Mouse (Mus musculus): ENCODE data around the gene Riiad1.
A peak's percentile ranks its signal among the peaks of the same experiment; 100 is the strongest.

The Riiad1 gene

DNA sequence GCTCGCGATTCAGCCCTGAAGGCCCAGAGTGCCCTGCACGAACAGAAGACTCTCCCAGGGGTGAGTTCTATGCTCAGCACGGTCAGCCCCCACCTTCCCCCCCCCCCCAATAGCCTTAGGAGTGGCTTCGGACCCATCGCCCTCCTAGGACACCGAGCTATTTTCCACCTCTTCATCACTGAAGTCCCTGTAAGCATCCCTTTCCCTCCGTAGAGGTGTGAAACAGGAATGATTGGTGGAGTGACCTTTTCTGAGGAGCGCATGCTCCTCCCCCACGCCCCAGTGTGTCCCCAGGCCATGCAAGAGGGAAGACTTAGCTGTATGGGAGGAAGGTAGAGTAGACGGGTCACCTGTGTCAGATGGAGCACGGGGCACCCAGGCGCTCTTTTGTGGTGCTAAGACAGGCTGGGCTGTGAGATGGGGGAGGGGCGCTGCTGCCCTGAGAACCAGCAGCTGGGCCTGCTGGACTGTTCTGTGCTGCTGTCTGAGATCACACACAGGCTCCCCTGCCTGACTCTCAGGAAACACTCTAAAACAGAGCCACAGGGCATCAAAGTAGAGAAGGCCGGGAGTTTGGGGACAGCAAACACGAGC is at the start of gene Riiad1:
TSS of gene Riiad1 (minus strand) at position 51 of the 594 bp plus-strand sequence.
- no peak for DNase-seq (ENCODE audit: low spot score)

DNA sequence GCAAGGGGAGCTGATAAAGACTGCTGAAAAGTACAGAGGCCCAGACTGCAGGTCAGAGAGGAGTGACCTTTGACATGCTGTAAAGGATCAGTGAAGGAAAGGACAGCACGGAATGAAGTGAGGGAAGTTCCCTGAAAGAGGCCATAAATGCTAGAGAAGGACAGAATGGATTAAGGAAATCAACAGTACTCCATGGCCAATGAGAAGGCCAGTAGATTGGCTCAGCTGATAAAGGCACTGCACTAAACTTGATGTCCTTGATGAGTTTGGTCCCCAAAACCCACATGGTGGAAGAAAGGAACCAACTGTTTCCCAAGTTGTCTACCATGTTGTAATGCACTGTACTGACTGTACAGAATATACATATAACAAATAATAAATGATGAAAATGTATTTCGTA is 46.6 kb upstream of the Riiad1 start:
- no peak for DNase-seq (ENCODE audit: low spot score)

DNA sequence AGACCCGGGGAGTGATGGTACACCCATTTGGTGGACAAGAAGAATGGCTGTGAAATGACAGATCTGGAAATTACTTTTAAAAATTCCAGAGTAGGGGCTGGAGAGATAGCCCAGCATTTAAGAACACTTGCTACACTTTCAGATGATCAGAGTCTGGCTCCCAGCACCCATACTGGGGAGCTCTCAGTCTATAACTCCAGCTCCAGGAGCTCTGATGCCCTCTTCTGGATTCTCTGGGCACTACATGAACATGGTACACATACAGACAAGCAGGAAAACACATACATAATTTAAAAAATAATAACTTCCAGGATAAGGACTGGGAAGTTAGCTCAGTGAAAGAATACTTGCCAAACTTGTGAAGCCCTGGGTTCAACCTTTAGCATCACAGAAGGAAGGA is 26.5 kb upstream of the Riiad1 start:
- peak; percentile 6 for DNase-seq (ENCODE audit: low spot score)

DNA sequence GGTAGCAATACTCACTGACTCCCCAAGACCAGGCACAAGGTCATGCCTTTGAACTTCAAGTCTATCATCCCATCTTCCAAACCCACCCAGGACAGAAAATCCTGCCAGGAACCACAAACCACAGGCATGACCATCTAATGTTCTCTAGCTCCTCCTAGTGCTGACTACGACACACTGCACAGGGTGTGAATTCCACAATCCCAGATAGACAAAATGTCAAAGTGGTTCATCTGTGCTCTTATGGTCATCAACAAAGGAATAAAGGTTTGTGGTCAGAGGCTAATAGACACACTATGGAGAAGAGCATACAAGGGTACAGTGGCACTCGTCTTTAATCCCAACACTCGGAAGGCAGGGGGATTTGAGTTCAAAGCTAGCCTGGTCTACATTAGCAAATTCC is 22.1 kb upstream of the Riiad1 start:
- DNase-seq (ENCODE audit: low spot score) = peak; percentile 13

DNA sequence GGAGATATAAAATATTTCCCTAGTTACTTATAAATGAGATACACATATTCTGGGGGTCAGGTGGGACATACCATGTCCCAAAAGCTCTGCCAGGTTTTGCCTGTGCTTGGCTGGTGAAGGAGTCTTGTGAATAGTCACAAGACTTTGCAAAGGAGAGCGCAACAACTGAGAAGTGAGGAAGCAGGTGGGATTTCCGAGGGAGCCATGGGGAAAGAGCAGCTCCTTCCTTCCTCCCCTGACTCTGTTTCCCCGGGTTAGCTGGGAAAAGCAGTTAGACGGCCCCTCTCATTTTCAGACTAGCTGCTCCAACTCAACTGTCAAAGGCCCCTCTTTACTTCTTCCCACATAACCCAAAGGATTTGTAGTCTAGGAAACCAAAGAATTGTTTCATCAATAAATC is 17.0 kb upstream of the Riiad1 start:
- DNase-seq (ENCODE audit: low spot score) = no peak

DNA sequence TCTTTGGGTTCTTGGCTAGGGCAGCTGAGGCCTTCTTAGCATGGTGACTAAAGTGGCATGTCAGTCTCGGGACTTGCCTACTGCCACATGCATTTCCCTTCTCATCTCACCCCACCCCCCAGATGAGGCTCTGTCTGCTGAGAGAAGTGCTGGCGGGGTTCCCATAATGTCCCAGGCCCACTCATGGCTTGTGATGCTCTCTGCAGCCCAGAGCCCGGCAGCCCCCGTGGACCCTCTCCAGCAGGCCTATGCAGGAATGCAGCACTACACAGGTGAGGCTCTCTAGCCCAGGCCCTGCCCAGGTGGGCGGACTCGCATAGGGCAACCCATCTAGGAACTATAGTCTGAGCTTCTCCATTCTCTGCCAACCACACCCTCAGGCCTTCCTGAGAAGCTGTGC is 7.4 kb upstream of the Riiad1 start:
- no peak for DNase-seq (ENCODE audit: low spot score)

DNA sequence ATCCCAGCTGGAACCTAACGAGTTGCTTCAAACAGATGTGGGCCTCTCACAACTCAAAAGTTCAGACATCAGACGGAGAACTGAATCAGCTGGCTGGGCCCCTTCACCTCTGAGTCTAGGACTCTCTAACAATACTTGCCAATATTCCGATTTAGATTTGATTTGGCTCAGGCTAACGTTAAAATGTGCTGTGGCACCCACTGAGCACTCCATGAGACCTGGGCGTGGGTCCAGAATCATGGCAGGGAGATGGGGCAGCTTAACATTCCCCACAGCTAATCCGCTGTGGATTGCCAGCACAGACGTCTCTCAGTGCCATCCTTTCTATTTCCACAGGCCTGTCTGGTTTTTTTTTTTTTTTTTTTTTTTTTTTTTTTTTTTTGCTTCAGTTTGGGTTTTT is 5.8 kb upstream of the Riiad1 start:
- no peak for DNase-seq (ENCODE audit: low spot score)

DNA sequence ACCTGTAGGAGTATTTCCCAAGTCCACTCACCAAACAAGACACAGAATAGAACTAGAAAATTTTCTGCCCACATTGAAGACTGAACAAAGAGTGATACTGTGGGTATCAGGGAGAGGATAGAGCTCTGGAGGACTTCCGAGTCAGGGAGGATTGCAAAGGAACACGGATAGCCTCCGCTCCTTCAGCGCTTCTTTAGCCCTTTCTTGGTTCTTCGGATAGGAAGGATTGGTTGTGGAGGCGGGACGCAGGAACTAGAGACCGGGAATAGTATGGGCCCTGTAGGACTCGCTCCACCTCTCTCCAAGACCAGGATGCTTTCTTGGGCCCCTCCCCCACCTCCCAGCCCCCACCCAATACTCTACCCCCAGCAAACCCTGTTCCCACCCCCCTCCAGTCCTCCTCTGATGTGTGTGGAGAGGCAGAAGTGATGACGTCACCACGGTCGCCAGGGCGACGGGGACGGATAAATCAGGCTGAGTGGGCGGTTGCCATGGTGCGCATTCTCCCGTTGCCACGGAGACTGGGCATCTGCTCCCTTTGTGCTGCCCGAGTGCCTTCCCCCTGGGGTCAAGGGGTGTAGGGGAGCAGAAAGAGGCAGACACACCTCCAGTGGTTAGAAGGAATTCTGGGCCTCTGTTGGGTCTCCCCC is 3.8 kb upstream of the Riiad1 start:
- DNase-seq (ENCODE audit: low spot score) = no peak

DNA sequence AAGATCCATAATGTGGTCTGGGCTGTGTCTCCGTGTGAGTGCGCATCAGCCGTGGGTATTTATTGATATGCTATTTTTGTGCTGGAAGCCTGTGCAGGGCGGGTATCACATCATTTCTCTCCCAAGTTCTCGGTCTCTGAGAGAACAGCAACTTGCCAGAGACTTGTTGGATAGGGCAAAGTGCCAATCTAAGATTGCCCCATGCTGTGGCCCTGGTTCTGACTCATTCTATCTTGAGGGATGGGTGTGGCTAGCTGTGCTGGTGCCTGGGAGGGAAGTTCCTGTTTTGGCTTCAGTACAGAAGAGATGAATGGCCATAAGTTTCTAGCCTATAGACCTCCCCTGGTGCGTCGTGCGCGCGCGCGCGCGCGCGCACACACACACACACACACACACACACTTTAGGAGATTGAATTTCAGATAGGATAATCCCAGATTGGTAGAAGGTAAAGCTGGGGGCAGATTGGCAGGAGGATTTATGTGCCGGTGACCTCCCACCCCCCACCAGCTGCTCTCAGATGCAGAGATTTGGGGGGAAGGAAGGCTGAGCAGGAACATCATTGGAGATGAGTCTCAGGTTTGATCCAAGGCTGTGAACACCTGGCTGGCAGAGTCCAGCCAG is 2.7 kb upstream of the Riiad1 start:
- peak; percentile 80 for DNase-seq (ENCODE audit: low spot score)

DNA sequence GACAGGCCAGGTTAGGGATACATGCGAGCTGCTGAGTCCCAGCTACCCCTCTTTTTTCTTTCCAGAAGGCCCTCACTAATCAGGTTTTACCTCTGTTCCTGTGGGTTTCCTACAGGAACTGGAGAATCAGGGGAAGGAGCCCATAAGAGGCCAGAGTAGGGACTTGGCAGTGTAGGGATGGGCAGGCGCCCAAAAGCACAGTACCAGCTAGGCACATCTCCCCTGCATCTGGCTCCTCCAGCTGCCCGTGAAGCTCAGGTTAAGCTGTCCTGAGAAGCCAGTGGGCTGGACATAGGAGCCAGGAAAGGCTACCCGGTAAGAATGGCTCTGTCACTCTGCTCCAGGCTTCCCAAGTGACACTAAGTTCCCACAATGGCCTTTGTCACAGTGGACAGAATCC is 1.3 kb upstream of the Riiad1 start:
- DNase-seq (ENCODE audit: low spot score) = no peak

DNA sequence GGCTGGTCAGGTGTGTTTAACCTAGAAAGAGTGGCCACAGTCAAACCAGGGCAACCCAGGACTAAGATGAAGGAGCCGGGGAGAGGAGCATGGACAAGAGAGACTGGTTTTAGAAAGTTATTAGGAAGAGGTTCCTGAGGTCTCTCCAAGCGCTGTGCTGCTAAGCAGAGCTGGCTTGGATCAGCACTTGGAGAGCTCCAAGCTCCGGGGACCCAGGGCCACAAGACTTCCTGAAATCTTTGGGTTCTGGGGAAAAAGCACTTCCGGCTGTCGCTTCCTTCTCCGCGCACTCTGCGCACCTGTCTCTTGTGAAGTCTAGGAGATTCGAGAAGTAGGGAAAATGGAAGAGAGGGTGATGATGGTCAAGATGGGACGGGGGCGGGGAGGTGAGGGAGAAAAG is 577 bp downstream of the Riiad1 start:
- DNase-seq (ENCODE audit: low spot score) = no peak

DNA sequence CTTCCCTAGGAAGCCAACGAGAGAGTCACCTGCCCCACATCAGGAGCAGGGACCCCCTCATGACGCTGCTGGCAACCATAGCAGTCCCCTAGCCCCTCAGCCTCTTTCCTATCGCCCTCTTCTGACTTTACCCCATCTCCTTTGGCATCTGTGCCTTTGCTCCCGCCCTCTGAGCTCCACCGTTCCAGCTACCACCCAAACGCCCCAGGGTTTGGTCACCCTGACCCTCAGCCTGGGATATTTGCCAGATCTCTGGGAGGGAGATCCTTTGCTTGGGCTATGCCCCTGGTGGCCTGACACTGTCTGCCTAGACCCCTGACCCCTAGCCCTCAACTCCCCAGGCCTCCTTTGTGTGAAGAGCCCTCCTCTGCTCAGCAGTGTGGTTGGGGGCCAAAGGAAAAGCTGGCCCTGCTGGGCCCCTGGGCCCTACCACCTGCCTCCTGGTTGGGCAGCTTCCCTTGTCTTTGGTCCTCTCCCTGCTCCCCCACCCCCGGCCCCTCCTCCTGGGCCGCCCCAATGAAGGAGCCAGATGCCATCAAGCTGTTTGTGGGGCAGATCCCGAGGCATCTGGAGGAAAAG is 1.5 kb downstream of the Riiad1 start:
- no peak for DNase-seq (ENCODE audit: low spot score)

DNA sequence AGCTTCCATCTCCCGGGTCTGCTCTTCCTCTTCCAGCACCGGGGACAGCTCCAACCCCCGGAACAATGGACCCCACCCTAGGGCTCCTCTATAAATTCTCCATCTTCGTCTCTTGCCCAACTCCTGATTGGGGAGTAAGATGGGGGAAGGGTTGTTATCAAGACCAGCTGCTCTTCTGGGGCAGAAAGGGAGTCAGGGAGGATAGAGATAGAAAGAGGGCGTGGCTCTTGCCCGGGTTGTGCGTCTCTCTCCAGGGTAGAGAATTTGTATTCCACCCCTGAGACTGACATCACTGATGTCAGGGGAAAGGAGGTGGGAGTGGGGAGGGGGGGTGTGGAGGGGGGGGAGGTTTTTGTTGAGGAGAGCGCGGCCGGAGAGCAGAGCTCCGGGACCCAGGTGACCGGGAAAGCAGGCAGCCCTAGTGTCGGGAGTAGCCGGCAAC is 2.1 kb downstream of the Riiad1 start, which contains the start of gene Celf3:
TSS of gene Celf3 (plus strand) at position 315 of the 442 bp plus-strand sequence.
- DNase-seq (ENCODE audit: low spot score) = no peak

DNA sequence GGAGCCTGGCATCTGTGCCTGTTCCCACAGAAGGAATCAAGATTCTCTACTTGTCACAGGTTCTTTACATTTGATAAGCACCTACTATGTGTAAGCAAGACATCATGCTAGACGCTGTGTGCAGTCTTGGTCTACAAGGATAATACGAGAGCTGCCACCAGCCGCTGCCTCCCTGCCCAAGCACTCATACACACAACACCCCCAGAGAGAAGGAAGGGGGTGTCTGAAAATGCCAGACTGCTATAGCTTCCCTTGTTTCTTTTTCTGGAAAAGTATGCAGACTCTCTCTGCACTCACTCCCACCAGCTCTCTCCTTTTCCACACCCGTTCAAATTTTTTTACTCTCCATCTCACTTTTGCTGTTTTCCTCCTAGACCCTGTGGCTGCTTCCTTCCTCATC is 2.7 kb downstream of the Riiad1 start:
- no peak for DNase-seq (ENCODE audit: low spot score)

DNA sequence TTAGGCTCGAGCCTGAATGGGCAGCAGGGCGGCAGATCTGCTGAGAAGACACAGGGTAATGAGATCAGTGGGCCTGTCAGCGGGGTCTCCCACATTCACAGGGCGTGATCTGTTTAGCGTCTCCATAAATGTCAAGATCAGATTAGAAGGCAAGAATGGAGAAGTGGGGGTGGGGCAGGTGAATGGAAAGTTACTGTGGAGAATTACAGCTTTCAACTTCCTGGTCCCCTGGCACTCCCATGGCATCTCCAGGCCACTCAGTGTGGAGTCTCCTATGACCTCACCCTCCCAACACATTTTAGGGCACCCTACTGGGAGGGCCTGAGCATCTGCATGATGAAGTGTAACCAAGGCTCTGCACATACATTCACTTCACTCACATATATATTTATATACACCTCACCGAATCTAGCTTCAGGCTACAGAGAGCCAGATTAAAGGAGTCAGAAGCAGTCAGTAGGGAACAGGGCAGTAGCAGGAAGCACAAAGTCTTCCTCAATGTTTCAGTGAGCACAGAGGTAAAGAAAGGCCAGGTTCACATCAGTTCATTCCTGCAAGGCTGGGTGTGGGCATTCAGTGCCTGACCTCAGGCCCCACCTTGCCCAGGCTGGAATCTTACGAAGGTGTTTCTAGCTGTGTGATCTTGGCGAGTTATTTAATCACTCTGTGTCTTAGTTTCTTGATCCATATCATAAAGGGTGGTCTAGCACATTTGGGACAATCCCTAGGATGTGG is 3.7 kb downstream of the Riiad1 start:
- DNase-seq (ENCODE audit: low spot score) = no peak

DNA sequence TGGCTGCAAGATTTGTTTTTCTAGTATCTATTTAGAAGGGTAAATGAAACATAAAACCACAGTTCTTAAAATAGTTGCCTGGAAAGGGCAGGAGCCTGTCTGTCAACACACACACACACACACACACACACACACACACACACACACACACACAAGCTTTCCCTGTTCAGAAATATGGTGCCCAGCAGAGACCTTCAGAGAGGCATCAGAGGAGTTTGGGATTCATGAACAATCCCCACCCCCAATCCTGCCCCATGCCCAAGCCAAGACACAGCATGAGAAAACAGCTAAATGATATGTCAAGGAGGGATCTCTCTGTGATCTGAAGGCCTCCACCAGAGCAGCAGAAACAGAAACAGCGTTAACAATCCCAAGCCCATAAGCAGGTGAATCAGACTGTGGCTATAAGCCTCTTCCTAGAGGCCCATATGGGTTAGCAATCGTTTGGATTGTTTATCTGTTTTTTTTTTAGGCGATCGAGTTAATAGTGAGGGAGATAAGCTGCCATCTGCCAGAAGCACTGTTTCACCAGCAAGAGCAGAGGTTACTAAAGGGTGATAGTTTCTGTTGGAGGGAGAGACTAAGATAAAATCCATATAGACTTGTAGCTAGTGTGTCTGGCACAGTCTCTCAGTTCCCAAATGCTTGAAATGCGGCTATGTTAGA is 6.4 kb downstream of the Riiad1 start:
- no peak for DNase-seq (ENCODE audit: low spot score)

DNA sequence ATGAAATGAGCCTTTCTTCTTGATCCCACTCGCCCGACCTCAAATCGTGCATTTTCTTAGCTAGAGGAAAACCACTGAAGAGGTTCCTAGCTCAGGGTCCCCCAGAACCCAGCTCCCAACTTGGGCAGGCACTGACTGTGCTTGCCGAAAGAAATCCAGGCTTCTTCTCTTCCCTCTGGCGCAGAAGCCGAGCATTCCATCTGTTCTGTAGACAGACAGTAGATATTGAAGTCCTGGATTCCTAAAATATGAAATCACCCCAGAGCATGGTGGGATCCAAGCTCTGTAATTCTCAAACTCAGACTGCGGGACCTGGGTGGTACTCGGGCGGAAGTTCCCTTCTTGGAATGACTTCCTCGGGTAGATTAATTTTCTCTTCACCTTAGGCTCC is 7.0 kb downstream of the Riiad1 start:
- no peak for DNase-seq (ENCODE audit: low spot score)

DNA sequence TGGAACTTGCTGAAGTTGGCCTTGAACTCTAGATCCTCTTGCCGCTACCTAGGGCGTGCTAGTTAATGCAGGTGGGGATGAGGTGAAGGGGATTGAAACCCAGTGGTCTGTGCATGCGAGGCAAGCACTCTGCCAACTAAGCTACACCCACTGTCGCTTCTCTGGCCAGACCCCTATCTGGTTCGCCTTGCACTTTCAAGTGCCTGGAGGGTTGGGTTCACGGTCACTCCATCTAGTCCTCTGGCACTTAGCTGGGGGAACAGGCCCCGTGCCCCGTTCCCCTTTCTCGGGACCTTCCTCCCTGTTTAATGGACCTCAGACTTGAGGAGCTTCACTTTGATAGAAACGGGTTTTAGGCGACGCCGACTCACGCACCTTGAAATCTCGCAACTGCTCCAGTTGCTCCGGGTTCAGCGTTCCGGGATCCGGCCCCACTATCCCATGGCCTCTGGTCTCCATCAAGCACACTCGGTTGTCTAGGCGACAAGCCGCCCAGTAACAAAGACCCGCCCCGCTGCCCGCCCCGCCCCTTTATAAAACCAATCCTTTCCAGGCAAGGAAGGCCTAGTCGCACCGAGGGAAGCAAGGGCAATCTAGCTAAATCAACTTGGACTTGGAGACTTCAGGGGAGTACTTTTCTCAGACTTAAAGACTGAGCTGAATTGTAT is 7.6 kb downstream of the Riiad1 start:
- no peak for DNase-seq (ENCODE audit: low spot score)

DNA sequence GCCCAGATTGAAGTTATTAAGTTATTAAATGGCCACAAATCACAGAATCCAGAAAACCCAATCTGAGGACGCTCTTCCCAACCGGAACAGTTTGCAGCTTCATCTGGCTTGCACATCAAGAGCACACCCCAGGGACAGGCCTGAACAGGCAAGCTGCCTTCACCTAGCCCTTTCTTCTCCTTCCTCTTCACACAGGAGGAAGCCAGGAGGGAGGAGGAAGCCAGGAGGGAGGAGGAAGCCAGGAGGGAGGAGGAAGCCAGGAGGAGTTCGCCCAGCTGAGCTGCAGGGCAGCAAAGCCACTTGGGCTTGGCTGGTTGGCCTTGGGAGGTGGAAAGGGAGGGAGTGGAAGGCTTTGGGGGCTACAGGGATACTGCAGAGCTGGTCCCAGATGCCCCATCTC is 11.2 kb downstream of the Riiad1 start:
- DNase-seq (ENCODE audit: low spot score) = no peak

DNA sequence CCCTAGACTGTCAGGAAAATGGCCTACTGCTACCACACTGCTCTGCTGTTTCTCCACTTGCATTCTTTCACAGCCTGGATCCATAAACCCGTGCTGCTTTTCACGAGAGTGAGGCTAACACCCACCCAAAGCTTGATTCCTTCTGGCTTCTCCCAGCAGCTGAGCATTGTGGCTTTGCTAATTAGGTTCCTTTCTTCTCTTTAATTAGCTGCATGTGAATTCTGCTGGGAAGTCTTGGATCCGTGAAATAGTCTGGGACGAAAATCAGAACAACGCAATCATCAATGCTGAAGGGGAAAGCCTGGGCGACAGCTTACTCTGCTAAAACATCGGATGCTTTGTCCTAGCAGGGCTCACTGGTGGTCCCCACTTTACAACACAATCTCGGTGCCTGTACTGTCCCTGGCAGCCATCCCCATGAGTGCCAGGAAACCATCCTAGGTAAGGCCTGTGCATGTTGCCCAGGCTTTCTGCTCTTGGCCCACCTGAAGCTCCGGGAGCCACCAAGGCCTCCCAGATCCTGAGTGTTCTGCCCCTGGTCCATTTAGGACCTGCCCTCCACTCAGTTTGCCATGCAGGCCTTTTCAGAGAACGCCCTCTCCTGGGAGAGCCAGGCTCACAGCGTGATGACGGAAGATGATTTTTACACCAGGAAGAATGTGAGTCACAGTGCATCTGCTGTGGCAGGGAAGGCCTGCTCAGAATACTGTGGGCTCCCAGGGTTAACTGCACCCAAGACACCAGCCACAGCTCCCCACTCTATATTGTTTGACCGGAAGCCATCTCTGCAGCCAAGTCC is 14.3 kb downstream of the Riiad1 start:
- DNase-seq (ENCODE audit: low spot score) = no peak

Measured in adipocyte (in vitro differentiated cells).